Mouse (Mus musculus) megakaryocyte, embryonic 14.5 days (primary cell): Measurements from ENCODE around the gene Rhot1.

Source experiments
- FLI1 ChIP-seq: IDR thresholded peaks from 2 replicates; pipeline ENCODE4 v1.6.1; 2012; ENCODE audit warnings: low read length, inconsistent platforms, mixed read lengths
- GATA1 ChIP-seq: IDR thresholded peaks from 3 replicates; pipeline ENCODE4 v1.6.1; 2012; ENCODE audit warnings: mixed read lengths, low read length, inconsistent platforms, borderline replicate concordance

DNA sequence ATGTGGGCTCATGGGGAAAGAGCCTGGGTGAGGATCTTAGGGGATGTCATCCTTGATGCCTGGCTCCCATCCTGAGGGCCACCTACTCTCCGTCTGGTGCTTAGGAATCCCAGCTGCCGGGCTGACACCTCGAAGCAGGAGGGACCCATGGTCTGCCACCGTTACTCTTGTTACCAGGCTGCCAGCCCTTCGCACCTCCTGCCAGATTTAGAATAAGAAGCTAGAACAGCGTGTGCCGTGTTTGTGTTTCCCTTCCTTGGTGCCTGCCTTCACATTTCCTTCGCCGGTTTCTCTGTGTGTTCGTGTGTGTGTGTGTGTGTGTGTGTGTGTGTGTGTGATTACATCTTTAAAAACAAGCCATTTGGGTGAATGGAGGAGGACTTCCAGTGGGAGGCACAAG is 96.0 kb downstream of the Rhot1 start:
- no peak for TF ChIP-seq GATA1
- TF ChIP-seq FLI1: no peak
